Mouse (Mus musculus): ENCODE measurements around the gene Olfr870. TPM values are rescaled to one million over a fixed set of nuclear protein-coding genes. Genes with fewer than 3 reads are reported as not detected.

Gene Olfr870
- polyA plus RNA-seq, 1 experiment from 2014 or later: not detected

Other genes with a start within 250 kb of the Olfr870 start
- gene Olfr866, start 146.0 kb downstream of the Olfr870 start, polyA plus RNA-seq (2014; fragmentation: Nextera tagmentation; extraction: Ambion mirVana): not detected in 2 replicates
- not detected in 2 replicates for gene Olfr867, start 116.5 kb downstream of the Olfr870 start, polyA plus RNA-seq (2014; fragmentation: Nextera tagmentation; extraction: Ambion mirVana)
- gene Olfr868, start 75.4 kb downstream of the Olfr870 start, polyA plus RNA-seq (2014; fragmentation: Nextera tagmentation; extraction: Ambion mirVana): not detected in 2 replicates
- not detected in 2 replicates for gene Olfr869, start 45.0 kb downstream of the Olfr870 start, polyA plus RNA-seq (2014; fragmentation: Nextera tagmentation; extraction: Ambion mirVana)
- not detected in 2 replicates for gene Olfr871, start 38.1 kb upstream of the Olfr870 start, polyA plus RNA-seq (2014; fragmentation: Nextera tagmentation; extraction: Ambion mirVana)
- gene Olfr872, start 63.1 kb upstream of the Olfr870 start, polyA plus RNA-seq (2014; fragmentation: Nextera tagmentation; extraction: Ambion mirVana): not detected in 2 replicates
- gene Olfr39, start 108.3 kb upstream of the Olfr870 start, polyA plus RNA-seq (2014; fragmentation: Nextera tagmentation; extraction: Ambion mirVana): not detected in 2 replicates
- gene Olfr873, start 124.5 kb upstream of the Olfr870 start, polyA plus RNA-seq (2014; fragmentation: Nextera tagmentation; extraction: Ambion mirVana): not detected in 2 replicates
- gene Olfr18, start 162.0 kb upstream of the Olfr870 start, polyA plus RNA-seq (2014; fragmentation: Nextera tagmentation; extraction: Ambion mirVana): not detected in 2 replicates
- gene Zfp560, start 211.1 kb upstream of the Olfr870 start, polyA plus RNA-seq (2014; fragmentation: Nextera tagmentation; extraction: Ambion mirVana): 22.9 and 24.4 TPM in 2 replicates